Mouse (Mus musculus): ENCODE measurements around the gene E030030I06Rik.

Gene E030030I06Rik

GRCm38 (mm10) chr10:22151863-22152640, 3.0 kb upstream of the E030030I06Rik start:
- WGBS: 7% methylated on average over 11 of the region's 11 CpGs

GRCm38 (mm10) chr10:22151056-22151862, 2.2 kb upstream of the E030030I06Rik start:
- 2% methylated on average over 55 of the region's 55 CpGs for WGBS

GRCm38 (mm10) chr10:22150593-22150992, 1.5 kb upstream of the E030030I06Rik start:
- WGBS: 1% methylated on average over 27 of the region's 27 CpGs

GRCm38 (mm10) chr10:22149691-22150465, 808 bp upstream of the E030030I06Rik start:
- WGBS: under 1% methylated on average over 50 of the region's 50 CpGs

- 1% methylated on average over 50 of the region's 50 CpGs for WGBS
These were observed 513 bp downstream of the E030030I06Rik start for GRCm38 (mm10) chr10:22148441-22149072.

- 73% methylated on average over 5 of the region's 5 CpGs for WGBS
These were observed 6.1 kb downstream of the E030030I06Rik start for GRCm38 (mm10) chr10:22142926-22143325.

GRCm38 (mm10) chr10:22142194-22142593, 6.9 kb downstream of the E030030I06Rik start:
- 86% methylated on average over 1 of the region's 1 CpGs for WGBS

- whole genome bisulfite sequencing: 4% methylated on average over 19 of the region's 19 CpGs
These were observed 8.3 kb downstream of the E030030I06Rik start for GRCm38 (mm10) chr10:22140665-22141280.

- 96% methylated on average over 2 of the region's 2 CpGs for WGBS
These were observed 74.5 kb downstream of the E030030I06Rik start for GRCm38 (mm10) chr10:22074531-22074930.

- WGBS: 67% methylated on average over 2 of the region's 2 CpGs
These were observed 76.3 kb downstream of the E030030I06Rik start for GRCm38 (mm10) chr10:22072739-22073138.

GRCm38 (mm10) chr10:22070576-22070975, 78.5 kb downstream of the E030030I06Rik start:
- 68% methylated on average over 4 of the region's 4 CpGs for WGBS

- 90% methylated on average over 2 of the region's 2 CpGs for WGBS
These were observed 78.9 kb downstream of the E030030I06Rik start for GRCm38 (mm10) chr10:22070168-22070567.

GRCm38 (mm10) chr10:22067979-22068378, 81.1 kb downstream of the E030030I06Rik start, which contains the start of gene 4930444G20Rik:
Gene 4930444G20Rik, minus strand, starts transcription at chr10:22068079.
- 96% methylated on average over 7 of the region's 7 CpGs for WGBS
